Mouse (Mus musculus): ENCODE measurements at regions not wholly inside any gene's neighbourhood (a gene's known extent, or its start where the extent isn't known, plus 50 kb on each side); places are given as distances from the start of the nearest gene placed in this dataset.

GRCm38 (mm10) chr3:118494611-118495010, 67.3 kb upstream of the Dpyd start:
- DNase-seq (ENCODE audit: low spot score) = no peak

GRCm38 (mm10) chr3:118500234-118500633, 61.7 kb upstream of the Dpyd start:
- no peak for DNase-seq (ENCODE audit: low spot score)

GRCm38 (mm10) chr3:118507582-118508237, 54.2 kb upstream of the Dpyd start:
- no peak for DNase-seq (ENCODE audit: low spot score)

GRCm38 (mm10) chr3:118510837-118511236, 51.1 kb upstream of the Dpyd start:
- no peak for DNase-seq (ENCODE audit: low spot score)

- DNase-seq (ENCODE audit: low spot score) = no peak
These were observed 50.0 kb upstream of the Dpyd start for GRCm38 (mm10) chr3:118511969-118512368.

All from ovary, adult 18-20 months (tissue).